ENCODE assay signal across 9 mouse cellular contexts in the genomic region with DNA sequence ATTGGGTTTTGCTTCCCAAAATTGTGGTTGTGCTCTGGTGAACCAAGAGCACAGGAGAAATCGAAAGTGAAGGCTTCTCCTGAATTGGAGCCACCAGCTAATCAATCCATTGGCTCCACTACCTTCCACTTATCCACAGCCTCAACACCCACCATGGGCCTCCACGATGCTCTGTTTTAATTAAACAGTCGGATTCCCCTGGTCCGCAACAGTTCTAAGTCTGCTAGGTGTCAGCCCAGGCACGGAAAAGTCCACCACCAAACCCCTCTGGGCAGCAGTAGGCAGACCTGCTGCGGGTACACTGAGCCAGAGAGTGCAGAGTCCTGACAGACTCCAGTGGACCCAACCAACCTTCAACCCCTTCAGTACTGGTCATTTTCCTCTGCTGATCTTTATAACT.
DNase-seq lines count a peak whose midpoint lies in the region; ATAC-seq and TF ChIP-seq lines count a peak whose summit lies in the region.
"Had no signal": no experiment of that assay in that cellular context is flagged by ENCODE, and none has a peak within 500 bp of the region (broad histone marks: within the 10 kb centered on the region; RNA-seq: fewer than 3 reads in every experiment).

No protein-coding gene starts in this region.

- WGBS in forebrain, embryonic 10.5 days, result 93% methylated on average over 6 of the region's 6 CpGs
- 96% methylated on average over 6 of the region's 6 CpGs for WGBS in forebrain, embryonic 16.5 days
- WGBS in liver, embryonic 11.5 days, result 85% methylated on average over 6 of the region's 6 CpGs
- 84% methylated on average over 6 of the region's 6 CpGs for whole genome bisulfite sequencing in liver, postnatal 0 days (ENCODE audit: insufficient replicate concordance)

- no peak overlapping the region for H3K4me2 ChIP-seq in forebrain, embryonic 16.5 days (ENCODE audit: low read length)
- H3K4me2 ChIP-seq in liver, embryonic 11.5 days, result no peak overlapping the region
- no peak overlapping the region for H3K4me2 ChIP-seq in liver, postnatal 0 days (ENCODE audit: low read depth, low read length)
- H3K4me2 ChIP-seq: limb, embryonic 12.5 days had no signal

- no peak for TF ChIP-seq EP300 in liver, postnatal 0 days (IDR thresholded peaks at IDR 0.05; ENCODE audit: low read depth)

- H3K4me3 ChIP-seq in forebrain, embryonic 10.5 days, result no peak overlapping the region
- no peak overlapping the region for H3K4me3 ChIP-seq in forebrain, embryonic 16.5 days (replicated peaks; ENCODE audit: low read length)
- no peak overlapping the region for H3K4me3 ChIP-seq in liver, embryonic 11.5 days (ENCODE audit: low read depth, low read length)
- H3K4me3 ChIP-seq in liver, postnatal 0 days (ENCODE audit: low read depth, low read length), result no peak overlapping the region
- H3K4me3 ChIP-seq: limb, embryonic 12.5 days had no signal

- no peak overlapping the region for H3K9ac ChIP-seq in forebrain, embryonic 16.5 days (replicated peaks; ENCODE audit: low read depth, low read length)
- no peak overlapping the region for H3K9ac ChIP-seq in liver, embryonic 11.5 days (ENCODE audit: low read depth, low read length)
- H3K9ac ChIP-seq in liver, postnatal 0 days (replicated peaks), result no peak overlapping the region
- H3K9ac ChIP-seq: limb, embryonic 12.5 days had no signal

- no peaks in the 10 kb centered on the region for H3K4me1 ChIP-seq in forebrain, embryonic 10.5 days
- H3K4me1 ChIP-seq in forebrain, embryonic 16.5 days (replicated peaks; ENCODE audit: control insufficient read depth, insufficient read depth, low read length), result no peaks in the 10 kb centered on the region
- H3K4me1 ChIP-seq in liver, embryonic 11.5 days (replicated peaks; ENCODE audit: control insufficient read depth, insufficient read depth, low read length), result no peaks in the 10 kb centered on the region
- no peaks in the 10 kb centered on the region for H3K4me1 ChIP-seq in liver, postnatal 0 days (ENCODE audit: insufficient read depth)
- H3K4me1 ChIP-seq: limb, embryonic 12.5 days had no signal

- TF ChIP-seq CTCF in liver, postnatal 0 days (IDR thresholded peaks at IDR 0.05; ENCODE audit: low read depth), result no peak

- no peak overlapping the region for H3K27ac ChIP-seq in forebrain, embryonic 10.5 days
- H3K27ac ChIP-seq in forebrain, embryonic 16.5 days (ENCODE audit: low read length), result no peak overlapping the region
- no peak overlapping the region for H3K27ac ChIP-seq in liver, embryonic 11.5 days (ENCODE audit: low read depth, low read length)
- H3K27ac ChIP-seq in liver, postnatal 0 days (ENCODE audit: low read depth), result no peak overlapping the region
- H3K27ac ChIP-seq: limb, embryonic 12.5 days had no signal

- no peaks in the 10 kb centered on the region for H3K36me3 ChIP-seq in forebrain, embryonic 10.5 days (replicated peaks)
- no peaks in the 10 kb centered on the region for H3K36me3 ChIP-seq in forebrain, embryonic 16.5 days (ENCODE audit: control insufficient read depth, insufficient read depth)
- H3K36me3 ChIP-seq in liver, embryonic 11.5 days (ENCODE audit: control insufficient read depth, insufficient read depth, low read length), result no peaks in the 10 kb centered on the region
- no peaks in the 10 kb centered on the region for H3K36me3 ChIP-seq in liver, postnatal 0 days (replicated peaks; ENCODE audit: insufficient read depth, low read length)
- H3K36me3 ChIP-seq: limb, embryonic 12.5 days had no signal

- DNase-seq in forebrain, embryonic 10.5 days (ENCODE audit: extremely low spot score, low spot score), result peak; percentile 52
- DNase-seq in liver (peak; percentile 77), MN1 (ENCODE audit: low spot score) (peak; percentile 45)
- DNase-seq in liver, embryonic 11.5 days (ENCODE audit: low spot score), result no peak
- DNase-seq in embryo, embryonic 9.5 days (ENCODE audit: extremely low spot score), result peak; percentile 52
- DNase-seq in liver, postnatal 0 days, result peak; percentile 63
- no peak for DNase-seq in layer of hippocampus, adult 9-11 months

- H3K27me3 ChIP-seq in forebrain, embryonic 10.5 days (ENCODE audit: poor library complexity, severe bottlenecking), result no peaks in the 10 kb centered on the region
- H3K27me3 ChIP-seq in forebrain, embryonic 16.5 days (replicated peaks; ENCODE audit: control insufficient read depth, insufficient read depth, low read length), result no peaks in the 10 kb centered on the region
- H3K27me3 ChIP-seq in liver, embryonic 11.5 days (replicated peaks; ENCODE audit: control insufficient read depth, insufficient read depth, low read length), result no peaks in the 10 kb centered on the region
- no peaks in the 10 kb centered on the region for H3K27me3 ChIP-seq in liver, postnatal 0 days (ENCODE audit: insufficient read depth, low read length)
- H3K27me3 ChIP-seq: limb, embryonic 12.5 days had no signal

- no peaks in the 10 kb centered on the region for H3K9me3 ChIP-seq in forebrain, embryonic 10.5 days
- no peaks in the 10 kb centered on the region for H3K9me3 ChIP-seq in forebrain, embryonic 16.5 days (ENCODE audit: control insufficient read depth, low read length)
- H3K9me3 ChIP-seq in liver, embryonic 11.5 days (ENCODE audit: control insufficient read depth, low read length), result no peaks in the 10 kb centered on the region
- no peaks in the 10 kb centered on the region for H3K9me3 ChIP-seq in liver, postnatal 0 days (ENCODE audit: low read length)
- H3K9me3 ChIP-seq: limb, embryonic 12.5 days had no signal

- no peak for ATAC-seq in forebrain, embryonic 16.5 days
- no peak for ATAC-seq in liver, embryonic 11.5 days (replicated peaks; ENCODE audit: low FRiP score)
- no peak for ATAC-seq in liver, postnatal 0 days

Comparison
In these comparisons a context has a peak if more than half of its experiments do, and no peak if none do; other contexts are left out.
1. DNase-seq: peak in forebrain, embryonic 10.5 days (single experiment), liver (single experiment), MN1 (single experiment), embryo, embryonic 9.5 days (single experiment) and liver, postnatal 0 days (single experiment); none in liver, embryonic 11.5 days (single experiment) and layer of hippocampus, adult 9-11 months (single experiment).